Mouse (Mus musculus) left cerebral cortex, postnatal 4 days (tissue): ENCODE measurements at regions not wholly inside any gene's neighbourhood (a gene's known extent, or its start where the extent isn't known, plus 50 kb on each side); places are given as distances from the start of the nearest gene placed in this dataset.

ENCODE experiments used
- DNase-seq: peaks from one replicate; pipeline ENCODE4 v3.0.0-alpha.2; 2022
- intact Hi-C: fragments of 180-260 bp; cut with DNase I; formaldehyde crosslinking; loops from one replicate; pipeline ENCODE4 v1.15.1; 2025

- DNase-seq: no peak
- intact Hi-C loops: no loop called here
Measured at GRCm38 (mm10) chr5:58822704-58823103, 1104.9 kb downstream of the Pcdh7 start.

GRCm38 (mm10) chr5:58825970-58826369 lies 1108.2 kb downstream of the Pcdh7 start:
- intact Hi-C loops: no loop called here

GRCm38 (mm10) chr5:58847001-58847400 lies 1129.2 kb downstream of the Pcdh7 start:
- intact Hi-C loops: no loop called here
- DNase-seq: no peak

More at GRCm38 (mm10) chr5:58825970-58826369, 1108.2 kb downstream of the Pcdh7 start:
- no peak for DNase-seq

GRCm38 (mm10) chr5:58858016-58858415 lies 1140.2 kb downstream of the Pcdh7 start:
- intact Hi-C loops: no loop called here
- no peak for DNase-seq

- intact Hi-C loops: no loop called here
- no peak for DNase-seq
Measured at GRCm38 (mm10) chr5:58893493-58893892, 1175.7 kb downstream of the Pcdh7 start.

- intact Hi-C loops: no loop called here
- no peak for DNase-seq
Measured at GRCm38 (mm10) chr5:58941436-58941835, 1223.7 kb downstream of the Pcdh7 start.

- intact Hi-C loops: no loop called here
- DNase-seq: peak; percentile 41
Measured at GRCm38 (mm10) chr5:58975268-58975667, 1257.5 kb downstream of the Pcdh7 start.

GRCm38 (mm10) chr5:58987754-58988153 lies 1270.0 kb downstream of the Pcdh7 start:
- DNase-seq: no peak
- intact Hi-C loops: no loop called here
